Mouse (Mus musculus) liver, adult 2 months (tissue): ENCODE measurements around the gene Hdac7. TPM values are rescaled to one million over a fixed set of nuclear protein-coding genes. Genes with fewer than 3 reads are reported as not detected.
"Not testable (repeated sequence)": the region's sequence is repeated elsewhere in the genome, so short reads cannot be mapped to it uniquely, and the experiment has no call there.

ENCODE experiments used
- DNase-seq: peaks from one replicate; pipeline ENCODE4 v3.0.0-alpha.2; 2011; ENCODE audit warnings: low read depth, low spot score; ENCODE audit errors: extremely low read depth
- H3K27ac ChIP-seq: fragments of 200-500 bp; replicated peaks from 2 replicates; pipeline ENCODE4 v1.5.1; 2012; ENCODE audit warnings: low read depth, mild to moderate bottlenecking, control low read depth, inconsistent platforms, low read length; ENCODE audit not compliant: insufficient read depth
- H3K27me3 ChIP-seq: fragments of 200-500 bp; 2 replicates; pipeline ENCODE4 v1.6.1; 2012; ENCODE audit warnings: mild to moderate bottlenecking, moderate library complexity, low read length, inconsistent platforms; ENCODE audit not compliant: control insufficient read depth, insufficient read depth
- H3K36me3 ChIP-seq: fragments of 200-500 bp; 2 replicates; pipeline ENCODE4 v1.6.1; 2012; ENCODE audit warnings: low read length, inconsistent platforms; ENCODE audit not compliant: control insufficient read depth, insufficient read depth
- H3K4me1 ChIP-seq: fragments of 200-500 bp; 2 replicates; pipeline ENCODE4 v1.6.1; 2011; ENCODE audit warnings: low read length; ENCODE audit not compliant: control insufficient read depth, insufficient read depth
- H3K4me3 ChIP-seq: fragments of 200-500 bp; 2 replicates; pipeline ENCODE4 v1.5.1; 2011; ENCODE audit warnings: low read depth, mild to moderate bottlenecking, control low read depth, low read length, moderate library complexity; ENCODE audit not compliant: insufficient read depth
- H3K79me2 ChIP-seq: fragments of 200-500 bp; 2 replicates; pipeline ENCODE4 v1.6.1; 2012; ENCODE audit warnings: inconsistent platforms, mild to moderate bottlenecking, low read length, moderate library complexity; ENCODE audit not compliant: control insufficient read depth, insufficient read depth
- H3K9ac ChIP-seq: fragments of 200-500 bp; 2 replicates; pipeline ENCODE4 v1.6.1; 2012; ENCODE audit warnings: low read depth, mild to moderate bottlenecking, control low read depth, inconsistent platforms, low read length
- CTCF ChIP-seq: fragments of 200-500 bp; IDR thresholded peaks from 2 replicates; pipeline ENCODE4 v1.5.1; 2011; ENCODE audit warnings: low read depth, low read length, control low read depth
- POLR2A ChIP-seq: fragments of 200-500 bp; IDR thresholded peaks from 2 replicates; pipeline ENCODE4 v1.6.1; 2011; ENCODE audit warnings: low read length, control low read depth; ENCODE audit not compliant: insufficient read depth; ENCODE audit errors: extremely low read depth
- WGBS: fragments of 180-500 bp; shearing (Covaris S2); methylation state at CpG from one replicate; pipeline ENCODE4 v1.1.7; 2018; 5-methylcytosine and 5-hydroxymethylcytosine counted together
- polyA plus RNA-seq: library from polyadenylated mRNA; depleted of rRNA; stranded (reverse); fragments of >200 nt; gene quantifications from 2 replicates; pipeline ENCODE4 v1.2.3, GENCODE M21; 2012
- total RNA-seq: library from RNA; depleted of rRNA; stranded (reverse); fragments of >200 nt; gene quantifications from 2 replicates; pipeline ENCODE4 v1.2.3, GENCODE M21; 2014

Gene Hdac7
- total and polyA plus RNA-seq, 2 experiments, result 2.5 to 9.5 TPM

DNA sequence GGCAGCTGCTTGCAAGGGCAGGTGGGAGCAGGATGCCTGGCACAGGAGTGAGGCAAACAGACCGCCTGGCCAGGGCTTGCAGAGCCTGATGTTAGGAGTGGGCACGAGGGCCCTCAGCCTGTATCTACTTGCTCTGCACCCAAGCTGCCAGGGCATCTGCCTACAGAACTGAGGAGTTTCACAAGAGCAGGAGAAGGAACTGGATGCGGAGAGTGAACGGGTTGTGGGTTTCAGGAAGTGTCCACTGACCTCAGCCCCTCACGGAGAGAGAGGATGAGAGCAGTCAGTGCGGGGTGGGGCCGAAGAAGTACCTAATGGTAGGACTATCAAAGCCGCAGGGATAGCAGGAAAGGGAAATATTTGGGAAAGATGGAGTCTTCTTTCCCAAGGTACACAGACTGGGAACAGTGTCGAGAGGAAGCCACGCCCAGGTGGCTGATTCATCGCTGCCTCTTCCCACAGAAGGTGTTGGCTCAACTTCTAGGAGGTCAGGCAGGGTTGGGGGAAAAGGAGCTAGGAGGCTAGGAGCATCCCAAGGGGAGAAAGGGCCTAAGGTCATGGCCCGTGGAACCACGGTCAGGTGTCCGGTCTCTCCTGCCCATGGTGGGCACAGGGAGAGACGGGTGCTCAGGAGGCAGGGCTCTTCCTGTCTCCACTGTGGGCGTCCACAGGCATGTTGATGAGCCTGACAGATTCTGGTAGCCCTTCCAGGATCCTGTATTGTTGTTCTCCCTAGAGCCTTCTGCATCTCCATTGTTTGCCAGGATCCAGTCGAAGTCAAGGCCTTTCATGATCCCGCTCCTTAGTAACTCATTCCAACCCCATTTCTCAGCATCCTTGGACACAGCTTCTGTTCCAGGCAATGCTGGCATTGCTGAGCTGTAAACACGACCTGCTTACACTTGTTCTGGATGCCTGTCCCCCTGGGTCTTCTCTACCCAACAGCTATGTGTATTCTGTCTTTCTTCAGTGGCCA lies 27.0 kb upstream of the Hdac7 start:
- Histone ChIP-seq H3K9ac (no peak overlapping the region), H3K27me3 (no peaks in the 10 kb centered on the region), H3K79me2 (no peaks in the 10 kb centered on the region), H3K4me3 (no peak overlapping the region), H3K27ac (no peak overlapping the region), H3K4me1 (no peaks in the 10 kb centered on the region), H3K36me3 (no peaks in the 10 kb centered on the region)
- WGBS, result 77% methylated on average over 19 of the region's 19 CpGs
- DNase-seq, result no peak
- TF ChIP-seq CTCF, result no peak
- TF ChIP-seq POLR2A, result no peak

DNA sequence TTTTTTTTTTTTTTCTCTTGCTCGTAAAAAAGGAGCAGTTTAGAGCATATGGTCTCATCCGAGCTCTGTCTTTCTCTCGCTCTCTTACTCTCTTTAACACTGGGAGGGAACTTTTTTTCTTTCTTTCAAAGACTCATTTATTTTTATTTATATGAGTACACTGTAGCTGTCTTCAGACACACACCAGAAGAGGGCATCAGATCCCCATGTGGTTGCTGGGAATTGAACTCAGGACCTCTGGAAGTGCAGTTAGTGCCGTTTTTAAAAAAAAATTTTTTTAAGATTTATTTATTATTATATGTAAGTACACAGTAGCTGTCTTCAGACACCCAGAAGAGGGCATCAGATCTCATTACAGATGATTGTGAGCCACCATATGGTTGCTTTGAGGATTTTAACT lies 25.8 kb upstream of the Hdac7 start:
- WGBS, result 82% methylated on average over 4 of the region's 4 CpGs
- H3K27ac ChIP-seq, H3K36me3 ChIP-seq, H3K4me3 ChIP-seq, H3K27me3 ChIP-seq, H3K9ac ChIP-seq, H3K79me2 ChIP-seq, H3K4me1 ChIP-seq, DNase-seq: not testable (repeated sequence)

DNA sequence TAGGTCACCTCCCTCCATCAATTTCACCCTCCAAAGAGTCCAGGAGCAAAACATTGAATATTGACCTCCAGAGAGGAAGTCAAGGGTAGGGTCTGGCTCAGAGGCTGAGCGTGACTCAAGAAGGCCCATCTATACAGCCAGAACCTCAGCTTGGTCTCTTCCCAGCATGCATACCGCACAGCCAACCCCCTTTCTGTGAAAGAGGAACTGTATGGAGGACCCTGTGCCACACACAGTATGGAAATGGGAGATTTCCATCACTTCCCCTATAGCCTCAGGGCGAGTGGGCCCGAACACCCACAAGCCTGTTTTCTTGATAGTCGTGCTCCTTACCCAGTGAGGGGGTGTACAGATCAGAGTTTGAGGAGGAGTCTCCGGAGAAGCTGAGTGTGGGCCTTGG lies 24.7 kb upstream of the Hdac7 start:
- no peak overlapping the region for H3K9ac ChIP-seq
- H3K4me3 ChIP-seq, result no peak overlapping the region
- H3K27ac ChIP-seq, result no peak overlapping the region
- H3K4me1 ChIP-seq, result no peaks in the 10 kb centered on the region
- no peaks in the 10 kb centered on the region for H3K79me2 ChIP-seq
- TF ChIP-seq POLR2A, result no peak
- TF ChIP-seq CTCF, result no peak
- H3K36me3 ChIP-seq, result no peaks in the 10 kb centered on the region
- DNase-seq, result no peak
- WGBS, result 85% methylated on average over 6 of the region's 6 CpGs
- H3K27me3 ChIP-seq, result no peaks in the 10 kb centered on the region

DNA sequence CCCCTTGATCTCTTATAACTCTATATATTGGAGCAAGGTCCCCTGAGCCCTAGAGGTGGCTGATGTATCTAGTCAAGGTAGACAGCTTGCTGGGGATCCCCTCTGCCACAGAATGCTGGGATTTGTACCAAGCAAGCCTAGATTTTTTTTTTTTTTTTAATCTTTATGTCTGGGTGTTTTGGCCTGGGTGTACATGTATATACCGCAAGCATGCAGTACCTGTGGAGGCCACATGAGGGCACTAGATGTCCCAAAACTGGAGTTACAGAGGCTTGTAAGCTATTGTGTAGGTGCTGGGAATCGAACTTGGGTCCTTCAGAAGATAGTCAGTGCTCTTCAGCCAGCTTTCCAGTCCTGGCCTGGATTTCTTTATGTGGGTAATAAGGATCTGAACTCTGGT lies 21.7 kb upstream of the Hdac7 start:
- Histone ChIP-seq H3K79me2 (no peaks in the 10 kb centered on the region), H3K27me3 (no peaks in the 10 kb centered on the region; the same call in 1 of the 2 replicates), H3K4me1 (no peaks in the 10 kb centered on the region), H3K27ac (no peak overlapping the region), H3K9ac (no peak overlapping the region), H3K4me3 (no peak overlapping the region), H3K36me3 (no peaks in the 10 kb centered on the region)
- no peak for DNase-seq
- WGBS, result 94% methylated on average over 2 of the region's 2 CpGs
- TF ChIP-seq CTCF, result no peak
- no peak for TF ChIP-seq POLR2A

DNA sequence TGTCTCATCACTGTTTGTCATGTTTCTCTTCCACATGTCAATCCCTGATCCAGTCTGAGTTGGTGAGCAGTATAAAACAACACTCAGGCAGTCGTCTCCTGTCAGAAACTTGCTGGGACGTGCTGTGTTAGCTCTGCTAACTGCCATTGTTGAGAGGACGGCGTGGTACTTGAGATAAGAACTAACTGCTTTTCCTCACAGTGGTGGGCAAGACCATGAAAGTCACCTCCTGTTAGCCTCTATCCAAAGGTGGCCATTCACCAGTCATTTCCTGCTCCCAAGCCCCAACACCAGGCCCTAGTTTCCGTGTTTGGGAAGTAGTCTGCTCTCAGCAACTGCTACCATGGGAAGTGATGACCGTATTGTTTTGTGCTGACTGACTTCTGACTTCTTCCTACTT lies 20.9 kb upstream of the Hdac7 start:
- 54% methylated on average over 6 of the region's 6 CpGs for WGBS
- Histone ChIP-seq H3K36me3 (no peaks in the 10 kb centered on the region), H3K4me3 (no peak overlapping the region), H3K27ac (no peak overlapping the region), H3K4me1 (no peaks in the 10 kb centered on the region), H3K79me2 (no peaks in the 10 kb centered on the region), H3K9ac (no peak overlapping the region), H3K27me3 (no peaks in the 10 kb centered on the region; the same call in 1 of the 2 replicates)
- DNase-seq, result no peak
- no peak for TF ChIP-seq CTCF
- no peak for TF ChIP-seq POLR2A

DNA sequence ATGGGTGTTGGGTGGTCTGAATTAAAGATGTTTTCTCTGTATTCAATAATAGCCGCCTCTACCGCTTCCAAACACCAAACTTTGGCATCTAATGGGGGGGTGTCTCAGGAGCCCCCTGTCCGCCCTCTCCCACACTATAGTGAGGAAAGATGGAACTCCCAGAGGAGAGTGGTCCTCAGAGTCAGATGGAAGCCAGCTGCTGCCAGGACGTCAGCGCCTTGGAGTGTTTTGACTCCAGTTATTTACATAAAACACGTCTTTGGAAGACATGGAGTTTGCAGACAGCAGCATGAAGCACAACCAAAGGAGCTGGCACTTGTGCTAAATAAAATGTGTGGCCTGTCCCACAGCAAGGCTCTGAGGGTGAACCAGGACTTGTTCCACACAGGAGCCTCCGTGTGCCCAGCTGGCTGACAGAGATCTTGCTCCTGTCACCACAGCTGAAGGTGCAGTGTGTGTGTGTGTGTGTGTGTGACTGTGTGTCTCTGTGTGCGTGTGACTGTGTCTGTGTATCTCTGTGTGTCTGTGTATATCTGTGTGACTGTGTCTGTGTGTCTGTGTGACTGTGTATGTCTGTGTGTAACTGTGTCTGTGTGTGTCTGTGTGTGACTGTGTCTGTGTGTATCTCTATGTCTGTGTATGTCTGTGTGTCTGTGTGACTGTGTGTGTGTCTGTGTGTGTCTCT lies 20.2 kb upstream of the Hdac7 start:
- Histone ChIP-seq H3K9ac (no peak overlapping the region), H3K27me3 (no peaks in the 10 kb centered on the region; the same call in 1 of the 2 replicates), H3K4me1 (no peaks in the 10 kb centered on the region), H3K36me3 (no peaks in the 10 kb centered on the region), H3K79me2 (no peaks in the 10 kb centered on the region), H3K4me3 (no peak overlapping the region), H3K27ac (no peak overlapping the region)
- TF ChIP-seq POLR2A (no peak), CTCF (no peak)
- WGBS, result 72% methylated on average over 8 of the region's 8 CpGs
- DNase-seq, result no peak
